Mouse (Mus musculus): Measurements from ENCODE around the gene Unc13a. TPM values are rescaled to one million over a fixed set of nuclear protein-coding genes. Genes with fewer than 3 reads are reported as not detected.

Gene Unc13a
- polyA plus RNA-seq, 1 experiment = 97.3 TPM

DNA sequence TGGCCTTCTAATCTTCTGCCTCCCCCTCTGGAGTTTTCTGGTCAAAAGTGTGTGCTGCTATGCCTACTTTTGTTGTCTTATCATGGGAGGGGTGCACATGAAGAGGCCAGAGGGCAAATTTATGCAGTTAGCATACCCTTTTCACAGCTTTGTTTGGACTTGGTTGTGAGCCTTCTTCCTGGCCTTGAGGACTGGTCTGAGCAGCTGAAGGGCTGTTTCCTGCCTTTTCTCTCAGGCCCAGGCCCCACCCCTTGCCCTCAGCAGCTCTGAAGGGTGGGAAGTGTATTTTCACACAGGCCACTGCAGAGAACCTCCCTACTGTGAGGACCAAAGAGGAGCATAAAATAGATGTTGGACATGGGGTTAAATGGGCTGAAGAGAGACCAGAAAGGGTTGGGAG lies 6.0 kb upstream of the Unc13a start:
- no peak overlapping the region for H3K4me3 ChIP-seq (replicated peaks; ENCODE audit: insufficient read depth, low read depth, low read length)
- H3K27me3 ChIP-seq (ENCODE audit: control insufficient read depth, insufficient read depth, low read length) = no peaks in the 10 kb centered on the region
- H3K27ac ChIP-seq (ENCODE audit: insufficient read depth, low read length) = no peak overlapping the region
- no peak for DNase-seq
- peaks cover 13% of the 10 kb centered on the region for H3K4me1 ChIP-seq (ENCODE audit: control insufficient read depth, insufficient read depth, low read length)
- TF ChIP-seq POLR2A (IDR thresholded peaks at IDR 0.05; ENCODE audit: borderline replicate concordance, insufficient read depth, low read length) (no peak), CTCF (IDR thresholded peaks at IDR 0.05; ENCODE audit: borderline replicate concordance, insufficient read depth, low read depth, low read length) (no peak)

DNA sequence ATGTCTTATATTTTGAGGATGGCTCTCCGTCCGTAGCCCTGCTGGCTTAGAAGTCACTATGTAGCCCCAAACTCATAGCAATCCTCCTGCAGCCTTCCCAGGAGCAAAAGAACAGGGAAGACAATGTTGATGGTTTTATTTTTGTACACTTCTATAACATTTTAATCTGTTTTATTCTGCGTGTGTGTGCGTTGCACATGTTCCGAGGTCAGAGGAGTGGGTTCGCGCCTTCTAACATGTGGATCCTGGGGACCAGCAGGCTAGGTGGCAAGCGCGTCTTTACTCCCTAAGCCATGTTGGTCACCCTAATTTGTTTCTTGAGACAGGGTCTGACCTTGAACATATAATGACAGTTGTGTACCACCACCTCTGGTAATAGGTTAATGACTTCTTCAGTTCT lies 5.2 kb upstream of the Unc13a start:
- Histone ChIP-seq H3K4me1 (ENCODE audit: control insufficient read depth, insufficient read depth, low read length) (peaks cover 13% of the 10 kb centered on the region), H3K4me3 (replicated peaks; ENCODE audit: insufficient read depth, low read depth, low read length) (peak overlapping the region; percentile 98), H3K27ac (ENCODE audit: insufficient read depth, low read length) (no peak overlapping the region), H3K27me3 (ENCODE audit: control insufficient read depth, insufficient read depth, low read length) (no peaks in the 10 kb centered on the region)
- TF ChIP-seq POLR2A (IDR thresholded peaks at IDR 0.05; ENCODE audit: borderline replicate concordance, insufficient read depth, low read length) (no peak), CTCF (IDR thresholded peaks at IDR 0.05; ENCODE audit: borderline replicate concordance, insufficient read depth, low read depth, low read length) (no peak)
- no peak for DNase-seq
- WGBS = 70% methylated on average over 9 of the region's 9 CpGs

DNA sequence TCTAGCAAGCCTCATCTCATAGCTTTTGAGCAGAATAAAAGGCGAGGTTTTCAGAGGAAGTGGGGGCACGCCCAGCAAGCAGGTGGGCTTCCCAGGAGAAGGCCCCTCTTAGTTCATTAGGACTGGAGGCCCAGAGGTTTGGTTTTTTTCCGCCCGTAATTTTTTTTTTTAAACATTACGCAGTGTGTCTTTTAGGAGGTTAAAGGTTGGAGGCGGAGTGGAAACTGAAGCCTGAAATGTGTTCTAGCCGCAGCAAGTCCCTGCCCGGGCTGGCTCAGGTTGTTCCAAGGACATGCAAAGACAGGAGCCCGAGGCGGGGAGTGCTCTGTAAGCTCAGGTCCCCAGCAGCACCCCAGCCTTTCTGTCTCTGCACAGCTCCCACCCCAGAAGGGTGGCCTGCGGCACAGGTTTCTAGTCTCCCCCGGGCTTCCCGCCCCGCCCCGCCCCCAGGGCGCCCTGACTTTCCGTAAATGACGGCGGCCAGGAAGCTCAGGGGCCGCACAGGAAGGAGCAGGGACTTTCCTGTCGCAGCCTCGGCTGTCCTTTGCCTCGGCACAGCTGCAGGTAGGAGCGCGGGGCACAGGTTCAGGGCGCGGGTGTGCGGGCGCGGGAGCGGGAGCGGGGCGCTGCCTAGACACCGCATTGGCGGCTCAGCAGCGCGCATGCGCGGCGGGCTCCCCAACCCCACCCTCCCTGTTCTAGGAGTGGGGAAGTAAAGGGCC lies 4.6 kb upstream of the Unc13a start, which contains the start of gene Jak3:
Gene Jak3 (plus strand): TSS at position 277 of the 722 bp plus-strand sequence.
- 3% methylated on average over 40 of the region's 40 CpGs for WGBS
- DNase-seq = peak; percentile 76 to 79
- Histone ChIP-seq H3K27ac (ENCODE audit: insufficient read depth, low read length) (peak within 1 kb of the TSS; percentile 90), H3K4me3 (replicated peaks; ENCODE audit: insufficient read depth, low read depth, low read length) (peak within 1 kb of the TSS; percentile 98), H3K27me3 (ENCODE audit: control insufficient read depth, insufficient read depth, low read length) (no peaks in the 10 kb centered on the region), H3K4me1 (ENCODE audit: control insufficient read depth, insufficient read depth, low read length) (peaks cover 13% of the 10 kb centered on the region)
- no peak for TF ChIP-seq CTCF (IDR thresholded peaks at IDR 0.05; ENCODE audit: borderline replicate concordance, insufficient read depth, low read depth, low read length)
- TF ChIP-seq POLR2A (IDR thresholded peaks at IDR 0.05; ENCODE audit: borderline replicate concordance, insufficient read depth, low read length) = peak; percentile 90

DNA sequence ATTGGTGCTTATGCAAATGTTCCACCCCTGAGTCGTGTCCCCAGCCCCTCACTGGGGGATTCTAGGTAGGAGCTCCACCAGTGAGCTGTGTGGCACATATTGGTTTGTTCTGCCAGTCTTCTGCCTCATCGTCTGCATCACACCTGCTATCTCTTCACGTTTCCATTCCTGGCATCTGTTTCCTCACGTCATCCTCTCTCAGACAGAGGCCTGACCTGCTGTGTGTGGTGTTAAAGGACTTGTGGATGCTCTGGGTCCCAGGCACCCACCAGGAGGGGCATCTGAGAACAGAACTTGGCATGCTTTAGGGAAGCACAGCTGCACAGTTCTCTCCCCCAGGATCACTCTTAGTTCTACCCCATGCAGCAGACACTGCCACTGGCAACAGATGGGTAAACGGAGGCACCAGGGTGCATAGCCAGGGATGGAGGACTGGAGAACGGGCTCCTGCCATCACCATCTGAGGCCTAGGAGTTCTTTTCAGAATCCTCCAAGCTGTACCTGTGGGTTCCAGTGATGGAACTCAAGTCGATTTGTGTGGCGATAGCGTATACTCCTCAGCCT lies 4.0 kb upstream of the Unc13a start:
- peaks cover 13% of the 10 kb centered on the region for H3K4me1 ChIP-seq (ENCODE audit: control insufficient read depth, insufficient read depth, low read length)
- 19% methylated on average over 9 of the region's 9 CpGs for WGBS
- H3K4me3 ChIP-seq (replicated peaks; ENCODE audit: insufficient read depth, low read depth, low read length) = peak overlapping the region; percentile 98
- DNase-seq = peak in 1 of 2 experiments; percentile 37
- TF ChIP-seq POLR2A (IDR thresholded peaks at IDR 0.05; ENCODE audit: borderline replicate concordance, insufficient read depth, low read length) = no peak
- TF ChIP-seq CTCF (IDR thresholded peaks at IDR 0.05; ENCODE audit: borderline replicate concordance, insufficient read depth, low read depth, low read length) = no peak
- peak overlapping the region; percentile 90 for H3K27ac ChIP-seq (ENCODE audit: insufficient read depth, low read length)
- no peaks in the 10 kb centered on the region for H3K27me3 ChIP-seq (ENCODE audit: control insufficient read depth, insufficient read depth, low read length)

DNA sequence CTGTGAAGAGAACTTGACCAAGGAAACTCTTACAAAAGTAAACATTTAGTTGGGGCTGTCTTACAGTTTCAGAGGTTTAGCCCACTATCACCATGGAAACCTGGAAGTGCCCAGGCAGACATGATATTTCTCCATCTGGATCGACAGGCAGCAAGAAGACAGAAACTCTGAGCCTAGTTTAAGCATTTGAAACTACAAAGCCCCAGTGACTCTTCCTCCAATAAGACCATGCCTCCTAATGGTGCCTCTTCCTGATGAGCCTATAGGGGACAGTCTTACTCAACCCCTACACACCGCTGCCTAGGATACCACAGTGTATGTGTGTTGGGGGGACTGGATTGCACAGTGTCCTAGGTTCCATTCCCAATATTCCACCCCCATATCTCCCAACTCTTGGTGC lies 2.5 kb upstream of the Unc13a start:
- Histone ChIP-seq H3K4me3 (replicated peaks; ENCODE audit: insufficient read depth, low read depth, low read length) (no peak overlapping the region), H3K27ac (ENCODE audit: insufficient read depth, low read length) (no peak overlapping the region), H3K4me1 (ENCODE audit: control insufficient read depth, insufficient read depth, low read length) (peaks cover 17% of the 10 kb centered on the region), H3K27me3 (ENCODE audit: control insufficient read depth, insufficient read depth, low read length) (no peaks in the 10 kb centered on the region)
- WGBS = 74% methylated on average over 2 of the region's 2 CpGs
- TF ChIP-seq CTCF (IDR thresholded peaks at IDR 0.05; ENCODE audit: borderline replicate concordance, insufficient read depth, low read depth, low read length) = no peak
- no peak for TF ChIP-seq POLR2A (IDR thresholded peaks at IDR 0.05; ENCODE audit: borderline replicate concordance, insufficient read depth, low read length)
- no peak for DNase-seq

DNA sequence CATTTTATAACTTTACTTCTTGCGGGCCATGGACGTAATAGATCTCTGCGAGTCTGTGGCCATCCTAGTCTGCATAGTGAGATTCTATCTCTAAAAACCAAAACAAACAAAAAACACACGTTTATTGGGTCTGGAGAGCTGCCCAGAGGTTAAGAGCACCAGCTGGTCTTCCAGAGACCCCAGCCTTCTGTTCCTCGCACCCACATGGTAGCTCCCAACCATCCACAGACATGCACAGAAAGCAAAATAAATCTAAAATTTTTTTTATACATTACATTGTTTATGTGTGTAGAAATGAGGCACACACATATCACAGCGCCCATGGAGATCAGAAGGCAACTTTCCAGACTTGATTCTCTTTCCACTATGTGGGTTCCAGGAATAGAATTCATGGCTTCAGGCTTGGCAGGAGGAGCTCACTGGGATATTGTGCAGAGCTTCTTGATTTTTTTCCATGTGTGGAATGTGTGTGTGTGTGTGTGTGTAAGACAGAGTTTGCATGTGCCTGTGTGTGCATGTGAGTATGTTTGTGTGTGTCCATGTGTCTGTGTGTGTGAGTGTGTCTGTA lies 695 bp upstream of the Unc13a start:
- WGBS = 35% methylated on average over 6 of the region's 6 CpGs
- DNase-seq = no peak

DNA sequence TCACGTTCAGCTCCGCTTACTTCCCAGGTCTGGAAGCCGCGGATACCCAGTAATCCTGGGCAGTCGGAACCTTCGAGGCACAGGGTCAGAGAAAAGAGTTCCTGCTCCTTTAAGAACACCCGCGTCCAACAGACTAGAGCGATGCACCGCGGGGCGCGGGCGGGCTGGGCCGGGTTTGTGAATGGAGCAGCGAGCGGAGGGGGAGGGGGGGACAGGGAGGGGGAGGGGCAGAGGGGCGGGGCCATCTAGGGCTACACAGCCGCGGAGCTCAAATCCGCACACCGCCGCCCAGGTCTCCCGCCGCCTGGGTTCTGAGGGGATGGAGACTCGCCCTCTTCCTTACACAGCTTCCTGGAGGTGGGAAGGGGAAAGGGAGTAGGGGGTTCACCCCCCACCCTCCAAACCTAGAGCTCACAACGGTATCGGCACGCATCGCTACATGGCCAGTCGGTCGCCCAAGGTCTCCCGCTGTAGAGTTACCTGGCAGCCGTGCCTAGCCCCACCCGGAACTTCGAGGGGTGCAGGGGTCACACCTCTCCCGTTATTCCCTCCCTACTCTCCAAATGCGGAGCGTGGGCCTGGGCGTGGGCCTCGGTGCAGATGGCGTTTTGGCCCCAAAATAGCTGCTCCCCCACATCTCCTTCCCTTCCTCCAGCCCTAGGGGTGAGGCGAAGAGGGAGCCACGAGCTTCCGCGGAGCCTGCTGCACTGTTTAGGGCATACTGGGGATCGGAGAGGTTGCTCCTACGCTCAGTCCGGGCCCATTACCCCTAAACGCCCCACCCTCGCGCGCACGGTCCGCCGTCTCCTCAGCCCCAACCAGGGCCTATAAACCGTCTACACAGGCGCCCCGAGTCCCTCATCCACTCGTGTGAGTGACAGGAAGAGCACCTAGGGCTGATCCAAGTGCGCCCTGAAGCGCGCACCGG lies 672 bp downstream of the Unc13a start:
- peak; percentile 85 to 90 for DNase-seq
- WGBS = under 1% methylated on average over 63 of the region's 64 CpGs
- Histone ChIP-seq H3K27ac (ENCODE audit: insufficient read depth, low read length) (peak overlapping the region; percentile 77), H3K4me1 (ENCODE audit: control insufficient read depth, insufficient read depth, low read length) (peaks cover 42% of the 10 kb centered on the region), H3K4me3 (replicated peaks; ENCODE audit: insufficient read depth, low read depth, low read length) (peak overlapping the region; percentile 94), H3K27me3 (ENCODE audit: control insufficient read depth, insufficient read depth, low read length) (no peaks in the 10 kb centered on the region)
- no peak for TF ChIP-seq CTCF (IDR thresholded peaks at IDR 0.05; ENCODE audit: borderline replicate concordance, insufficient read depth, low read depth, low read length)
- TF ChIP-seq POLR2A (IDR thresholded peaks at IDR 0.05; ENCODE audit: borderline replicate concordance, insufficient read depth, low read length) = 0 out of 2 replicates have a peak, but pooled peaks have one; percentile 11

More for the DNA sequence above, 695 bp upstream of the Unc13a start:
- no peaks in the 10 kb centered on the region for H3K27me3 ChIP-seq (ENCODE audit: control insufficient read depth, insufficient read depth, low read length)
- H3K4me3 ChIP-seq (replicated peaks; ENCODE audit: insufficient read depth, low read depth, low read length) = peak overlapping the region; percentile 94
- peak overlapping the region; percentile 79 for H3K27ac ChIP-seq (ENCODE audit: insufficient read depth, low read length)
- TF ChIP-seq CTCF (IDR thresholded peaks at IDR 0.05; ENCODE audit: borderline replicate concordance, insufficient read depth, low read depth, low read length) = no peak
- TF ChIP-seq POLR2A (IDR thresholded peaks at IDR 0.05; ENCODE audit: borderline replicate concordance, insufficient read depth, low read length) = no peak
- peaks cover 30% of the 10 kb centered on the region for H3K4me1 ChIP-seq (ENCODE audit: control insufficient read depth, insufficient read depth, low read length)

Measured in cerebellum, adult 2 months (tissue).